Mouse (Mus musculus): ENCODE results near the gene Vmn1r31. TPM values are rescaled to one million over a fixed set of nuclear protein-coding genes. Genes with fewer than 3 reads are reported as not detected.

Vmn1r31 gene
- not detected in 2 replicates for polyA plus RNA-seq (2014; fragmentation: Nextera tagmentation; extraction: Ambion mirVana)

- H3K4me2 ChIP-seq (ENCODE audit: low read length): no peak within 1 kb of the TSS
- H3K4me3 ChIP-seq (ENCODE audit: low read depth, low read length): no peak within 1 kb of the TSS
- no peaks in the 10 kb centered on the region for H3K27me3 ChIP-seq (replicated peaks; ENCODE audit: control insufficient read depth, insufficient read depth, low read length)
- no peaks in the 10 kb centered on the region for H3K36me3 ChIP-seq (ENCODE audit: control insufficient read depth, insufficient read depth, low read length)
- no peaks in the 10 kb centered on the region for H3K9me3 ChIP-seq (replicated peaks; ENCODE audit: control insufficient read depth, low read length)
- no peak for ATAC-seq
- DNase-seq (ENCODE audit: low spot score): no peak
- no peaks in the 10 kb centered on the region for H3K4me1 ChIP-seq (ENCODE audit: control insufficient read depth, insufficient read depth, low read length)
- H3K27ac ChIP-seq (ENCODE audit: low read depth, low read length): no peak within 1 kb of the TSS
- no peak within 1 kb of the TSS for H3K9ac ChIP-seq (ENCODE audit: low read length)
- WGBS: 89% methylated on average over 1 of the region's 1 CpGs
Observed at GRCm38 (mm10) chr6:58475230-58475629, at the start of gene Vmn1r31. Gene Vmn1r31, minus strand, starts transcription at chr6:58475330.

- ATAC-seq: no peak
Observed at GRCm38 (mm10) chr6:58443285-58443684, 31.8 kb downstream of the Vmn1r31 start, which contains the start of gene Vmn1r30. Gene Vmn1r30, minus strand, starts transcription at chr6:58443385.

More at GRCm38 (mm10) chr6:58443285-58443684, 31.8 kb downstream of the Vmn1r31 start, which contains the start of gene Vmn1r30:
- no peaks in the 10 kb centered on the region for H3K4me1 ChIP-seq (ENCODE audit: control insufficient read depth, insufficient read depth, low read length)
- H3K4me2 ChIP-seq (ENCODE audit: low read length): no peak within 1 kb of the TSS
- H3K9ac ChIP-seq (ENCODE audit: low read length): no peak within 1 kb of the TSS
- H3K4me3 ChIP-seq (ENCODE audit: low read depth, low read length): no peak within 1 kb of the TSS
- H3K9me3 ChIP-seq (replicated peaks; ENCODE audit: control insufficient read depth, low read length): no peaks in the 10 kb centered on the region
- no peaks in the 10 kb centered on the region for H3K36me3 ChIP-seq (ENCODE audit: control insufficient read depth, insufficient read depth, low read length)
- H3K27ac ChIP-seq (ENCODE audit: low read depth, low read length): no peak within 1 kb of the TSS
- no peak for DNase-seq (ENCODE audit: low spot score)
- no peaks in the 10 kb centered on the region for H3K27me3 ChIP-seq (replicated peaks; ENCODE audit: control insufficient read depth, insufficient read depth, low read length)

Other genes with a start within 250 kb of the Vmn1r31 start
- not detected in 2 replicates for gene Vmn1r28, start 213.3 kb downstream of the Vmn1r31 start, polyA plus RNA-seq (2014; fragmentation: Nextera tagmentation; extraction: Ambion mirVana)
- not detected in 2 replicates for gene Vmn1r29, start 173.8 kb downstream of the Vmn1r31 start, polyA plus RNA-seq (2014; fragmentation: Nextera tagmentation; extraction: Ambion mirVana)
- gene Vmn1r30, start 31.9 kb downstream of the Vmn1r31 start, polyA plus RNA-seq (2014; fragmentation: Nextera tagmentation; extraction: Ambion mirVana): not detected in 2 replicates
- 35.6 and 38.7 TPM in 2 replicates for gene Abcg2, start 109.2 kb upstream of the Vmn1r31 start, polyA plus RNA-seq (2014; fragmentation: Nextera tagmentation; extraction: Ambion mirVana)